Mouse (Mus musculus) heart, adult 2 months (tissue): ENCODE results near the gene Cul7. TPM values are rescaled to one million over a fixed set of nuclear protein-coding genes. Genes with fewer than 3 reads are reported as not detected.

Experiments
- DNase-seq, 2 experiments: peaks; one replicate each; pipeline ENCODE4 v3.0.0; 2021
- H3K27ac ChIP-seq: fragments of 200-600 bp; 2 replicates; pipeline ENCODE4 v1.8.1; 2022
- H3K27me3 ChIP-seq: fragments of 200-500 bp; 2 replicates; pipeline ENCODE4 v1.6.1; 2012; ENCODE audit warnings: mild to moderate bottlenecking, low read length, inconsistent platforms, mixed read lengths; ENCODE audit not compliant: control insufficient read depth, insufficient read depth
- H3K36me3 ChIP-seq: fragments of 200-500 bp; 2 replicates; pipeline ENCODE4 v1.6.1; 2012; ENCODE audit warnings: low read length, inconsistent platforms; ENCODE audit not compliant: control insufficient read depth, insufficient read depth
- H3K4me1 ChIP-seq: fragments of 200-500 bp; 2 replicates; pipeline ENCODE4 v1.6.1; 2011; ENCODE audit warnings: low read length; ENCODE audit not compliant: control insufficient read depth, insufficient read depth
- H3K4me3 ChIP-seq: fragments of 200-600 bp; 2 replicates; pipeline ENCODE4 v1.8.1; 2022
- H3K79me2 ChIP-seq: fragments of 200-500 bp; replicated peaks from 2 replicates; pipeline ENCODE4 v1.6.1; 2012; ENCODE audit warnings: mild to moderate bottlenecking, inconsistent platforms, low read length, moderate library complexity, mixed read lengths; ENCODE audit not compliant: control insufficient read depth, insufficient read depth
- H3K9ac ChIP-seq: fragments of 200-500 bp; 2 replicates; pipeline ENCODE4 v1.6.1; 2012; ENCODE audit warnings: low read depth, mild to moderate bottlenecking, control low read depth, inconsistent platforms, low read length, mixed read lengths
- CTCF ChIP-seq: fragments of 200-600 bp; IDR thresholded peaks from 2 replicates; pipeline ENCODE4 v1.8.1; 2022; ENCODE audit warnings: antibody characterized with exemption, mild to moderate bottlenecking, moderate library complexity
- EP300 ChIP-seq: fragments of 200-500 bp; IDR thresholded peaks from 2 replicates; pipeline ENCODE4 v1.6.1; 2011; ENCODE audit warnings: low read depth, low read length, control low read depth; ENCODE audit not compliant: insufficient read depth
- POLR2A ChIP-seq: fragments of 200-500 bp; IDR thresholded peaks from 2 replicates; pipeline ENCODE4 v1.6.1; 2011; ENCODE audit warnings: mild to moderate bottlenecking, low read depth, low read length, control low read depth; ENCODE audit not compliant: insufficient read depth
- WGBS: fragments of 180-500 bp; shearing (Covaris S2); methylation state at CpG from one replicate; pipeline ENCODE4 v1.1.7; 2018; 5-methylcytosine and 5-hydroxymethylcytosine counted together
- intact Hi-C: fragments of 180-260 bp; cut with DNase I; formaldehyde crosslinking; loops from one replicate; pipeline ENCODE4 v1.15.1; 2025
- long read RNA-seq: library from polyadenylated mRNA; stranded (forward); transcript quantifications from one replicate; pipeline ENCODE4 v2.0.0, GENCODE M21; 2021
- polyA plus RNA-seq: library from polyadenylated mRNA; depleted of rRNA; stranded (reverse); fragments of >200 nt; gene quantifications from 2 replicates; pipeline ENCODE4 v1.2.3, GENCODE M21; 2012; rRNA removed
- total RNA-seq, 2 experiments: library from RNA; stranded (reverse); gene quantifications; 2 replicates each; pipeline ENCODE4 v1.2.3; 2021

The Cul7 gene
- total RNA-seq = 10 to 100 TPM; 16.8 to 18.4 TPM
- 23.4 and 24.7 TPM in 2 replicates for polyA plus RNA-seq
- long read RNA-seq, partial matches to known transcripts = 2 of 3 reads
- long read RNA-seq, other reads (novel, unspliced or antisense) = 0 of 3 reads

DNA sequence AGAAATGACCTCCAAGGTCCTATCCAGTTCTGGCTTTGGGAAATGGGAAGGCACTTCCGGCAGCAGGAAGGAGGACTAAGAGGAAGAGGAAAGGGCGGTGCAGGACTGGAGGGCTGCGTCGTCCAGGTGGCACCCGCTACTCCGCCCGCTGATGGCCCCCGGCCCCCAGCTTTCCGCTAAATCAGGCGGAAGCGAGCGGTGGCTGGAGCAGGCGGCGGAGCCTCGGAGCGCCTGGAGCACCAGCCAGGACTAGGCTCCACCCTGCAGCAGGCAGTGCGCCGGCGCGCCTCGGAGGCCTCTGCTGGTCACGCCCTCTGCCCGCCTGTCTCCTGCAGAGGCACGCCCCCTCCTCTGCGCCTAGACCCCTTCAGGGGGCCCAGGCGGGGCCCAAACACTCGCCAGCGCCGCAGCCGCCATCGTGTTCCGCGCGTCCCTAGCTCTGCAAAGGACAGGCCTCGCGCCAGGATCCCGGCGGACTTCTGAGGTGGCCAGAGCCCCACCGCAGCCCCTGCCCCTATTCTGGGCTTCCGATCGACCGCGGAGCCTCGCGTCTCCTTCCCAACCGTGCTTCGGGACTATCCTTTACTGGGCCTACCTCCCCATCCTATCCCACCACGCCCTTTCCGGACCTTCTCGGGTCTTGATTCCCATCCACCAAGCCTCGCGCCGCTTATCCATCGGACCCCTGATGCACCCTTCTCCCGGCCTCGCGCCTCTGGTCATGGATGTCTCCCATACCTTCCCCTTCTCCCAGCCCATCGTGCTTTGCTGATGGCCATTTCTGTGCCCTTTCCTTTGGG lies at the start of gene Cul7:
Gene Cul7, plus strand, starts transcription at position 106 of the 800 bp plus-strand sequence.
- no peaks in the 10 kb centered on the region for H3K36me3 ChIP-seq
- H3K4me1 ChIP-seq = peaks cover 10% of the 10 kb centered on the region
- H3K4me3 ChIP-seq = peak within 1 kb of the TSS; percentile 73
- H3K27me3 ChIP-seq = no peaks in the 10 kb centered on the region
- peak; percentile 91 to 95 for DNase-seq
- peak within 1 kb of the TSS; percentile 92 for H3K27ac ChIP-seq
- WGBS = under 1% methylated on average over 58 of the region's 58 CpGs
- intact Hi-C loops = no loop called here
- H3K79me2 ChIP-seq = peaks cover 3% of the 10 kb centered on the region
- TF ChIP-seq EP300 = 0 out of 2 replicates have a peak, but pooled peaks have one; percentile 67
- no peak; the same call in 1 of the 2 replicates for TF ChIP-seq CTCF
- H3K9ac ChIP-seq = peak within 1 kb of the TSS; percentile 75

DNA sequence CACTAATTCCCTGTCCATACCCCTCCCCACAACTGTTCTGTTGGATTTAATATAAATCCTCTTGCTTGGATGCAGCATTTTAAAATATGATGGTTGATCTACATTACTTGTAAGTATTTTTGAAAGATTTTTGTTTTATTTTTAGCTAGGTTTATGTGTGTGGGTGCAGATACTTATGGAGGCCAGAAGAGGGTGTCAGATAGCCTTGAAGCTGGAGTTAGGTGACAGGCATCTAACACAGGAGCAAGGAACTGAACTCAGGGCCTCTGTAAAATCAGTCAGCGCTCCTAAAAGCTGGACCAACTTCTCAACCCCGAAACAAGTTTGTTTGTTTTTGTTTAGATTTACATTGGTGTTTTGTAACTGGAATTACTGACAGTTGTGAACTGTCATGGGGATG lies 49.6 kb upstream of the Cul7 start:
- Histone ChIP-seq H3K4me3 (no peak overlapping the region), H3K27ac (no peak overlapping the region), H3K4me1 (no peaks in the 10 kb centered on the region; the same call in 1 of the 2 replicates), H3K9ac (no peak overlapping the region), H3K36me3 (no peaks in the 10 kb centered on the region), H3K79me2 (no peaks in the 10 kb centered on the region), H3K27me3 (no peaks in the 10 kb centered on the region)
- no peak for TF ChIP-seq EP300
- TF ChIP-seq CTCF = peak; percentile 33
- no peak for TF ChIP-seq POLR2A
- DNase-seq = no peak
- intact Hi-C loops = loop anchor here (5.0 kb wide), 1 partner anchor 37 kb away; no protein-coding TSS in a partner anchor
- 95% methylated on average over 2 of the region's 2 CpGs for WGBS

DNA sequence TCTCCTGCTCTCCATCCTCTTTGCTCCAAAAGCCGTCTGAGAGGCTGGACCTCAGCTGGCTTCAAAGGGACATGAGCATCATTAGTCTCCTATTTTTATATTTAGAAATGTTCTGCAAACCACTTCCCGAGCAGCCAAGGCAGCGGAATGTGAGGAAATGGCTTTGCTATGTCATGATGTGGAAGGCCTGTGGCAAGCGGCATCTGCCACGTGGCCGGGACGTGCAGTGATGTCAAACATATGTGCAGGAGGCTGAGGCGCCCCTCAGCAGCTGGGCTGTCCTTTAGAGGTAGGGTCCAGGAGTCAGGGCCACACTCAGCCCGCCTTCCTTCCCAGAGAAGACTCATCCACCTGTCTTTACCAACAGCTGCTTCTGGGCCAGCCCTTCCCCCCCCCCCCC lies 47.9 kb upstream of the Cul7 start:
- DNase-seq = no peak
- no peaks in the 10 kb centered on the region for H3K79me2 ChIP-seq
- H3K27me3 ChIP-seq = no peaks in the 10 kb centered on the region
- no peak overlapping the region for H3K9ac ChIP-seq
- intact Hi-C loops = loop anchor here (5.0 kb wide), 1 partner anchor 35 kb away; no protein-coding TSS in a partner anchor
- no peak overlapping the region for H3K27ac ChIP-seq
- no peaks in the 10 kb centered on the region for H3K36me3 ChIP-seq
- H3K4me1 ChIP-seq = no peaks in the 10 kb centered on the region; the same call in 1 of the 2 replicates
- H3K4me3 ChIP-seq = no peak overlapping the region
- WGBS = 26% methylated on average over 9 of the region's 9 CpGs
- TF ChIP-seq EP300 = no peak
- no peak for TF ChIP-seq POLR2A
- TF ChIP-seq CTCF = no peak

- Histone ChIP-seq H3K36me3 (no peaks in the 10 kb centered on the region), H3K79me2 (no peaks in the 10 kb centered on the region), H3K9ac (no peak overlapping the region), H3K27me3 (no peaks in the 10 kb centered on the region), H3K27ac (no peak overlapping the region), H3K4me1 (no peaks in the 10 kb centered on the region; the same call in 1 of the 2 replicates), H3K4me3 (no peak overlapping the region)
- intact Hi-C loops = loop anchor here (5.0 kb wide), 1 partner anchor 34 kb away; no protein-coding TSS in a partner anchor
- no peak for DNase-seq
- WGBS = 100% methylated on average over 4 of the region's 4 CpGs
- TF ChIP-seq EP300 (no peak), CTCF (no peak), POLR2A (no peak)
These were observed 46.9 kb upstream of the Cul7 start for GRCm38 (mm10) chr17:46603229-46603628.

- Histone ChIP-seq H3K27me3 (no peaks in the 10 kb centered on the region), H3K4me3 (no peak overlapping the region), H3K36me3 (no peaks in the 10 kb centered on the region), H3K79me2 (no peaks in the 10 kb centered on the region), H3K27ac (no peak overlapping the region), H3K9ac (no peak overlapping the region), H3K4me1 (no peaks in the 10 kb centered on the region; the same call in 1 of the 2 replicates)
- TF ChIP-seq CTCF (no peak), POLR2A (no peak), EP300 (no peak)
- intact Hi-C loops = no loop called here
- DNase-seq = no peak
- WGBS = 85% methylated on average over 5 of the region's 5 CpGs
These were observed 45.0 kb upstream of the Cul7 start for GRCm38 (mm10) chr17:46605126-46605525.

- intact Hi-C loops = no loop called here
- DNase-seq = no peak
- TF ChIP-seq CTCF = no peak
- no peak for TF ChIP-seq EP300
- TF ChIP-seq POLR2A = no peak
- Histone ChIP-seq H3K27ac (no peak overlapping the region), H3K36me3 (no peaks in the 10 kb centered on the region), H3K27me3 (no peaks in the 10 kb centered on the region), H3K4me3 (no peak overlapping the region), H3K4me1 (no peaks in the 10 kb centered on the region; the same call in 1 of the 2 replicates), H3K79me2 (no peaks in the 10 kb centered on the region), H3K9ac (no peak overlapping the region)
- WGBS = 75% methylated on average over 12 of the region's 12 CpGs
These were observed 44.1 kb upstream of the Cul7 start for GRCm38 (mm10) chr17:46605987-46606386.
